Mouse (Mus musculus): ENCODE data around the gene Bag2. TPM values are rescaled to one million over a fixed set of nuclear protein-coding genes. Genes with fewer than 3 reads are reported as not detected.

The Bag2 gene
- polyA plus RNA-seq (2016; fragmentation: Nextera tagmentation; extraction: Ambion mirVana) = 19.7 and 24.9 TPM in 2 replicates

DNA sequence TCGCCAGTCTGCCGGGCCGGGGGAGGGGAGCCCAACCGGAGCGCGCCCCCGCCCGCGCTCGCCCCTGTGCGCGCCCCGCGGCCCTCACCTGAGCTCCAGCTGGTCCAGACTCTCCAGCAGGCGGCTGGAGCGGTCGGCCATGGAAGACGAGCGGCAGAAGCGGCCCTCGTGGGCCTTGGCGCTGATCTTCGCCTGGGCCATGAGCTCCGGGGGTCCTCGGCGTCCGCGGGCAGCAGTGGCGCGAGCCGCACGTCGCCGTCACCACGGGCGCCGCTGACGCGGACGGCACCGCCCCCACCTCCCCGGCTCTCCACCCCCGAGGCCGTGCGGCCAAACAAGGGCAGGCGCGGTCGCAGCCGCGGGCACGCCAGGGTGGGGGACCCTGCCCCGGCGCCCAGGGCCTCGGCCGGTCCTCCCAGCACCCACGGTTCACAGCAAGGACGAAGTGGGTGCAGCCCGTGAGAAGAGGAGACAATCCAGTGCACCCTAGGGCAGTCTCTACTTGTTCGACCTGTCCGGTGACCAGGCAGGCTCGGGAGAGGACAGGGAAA is at the start of gene Bag2:
Gene Bag2, minus strand, starts transcription at position 305 of the 551 bp plus-strand sequence.
- ATAC-seq (ENCODE audit: low FRiP score) = peak; percentile 84
- Histone ChIP-seq H3K9me3 (replicated peaks) (no peaks in the 10 kb centered on the region), H3K27ac (peak within 1 kb of the TSS; percentile 66), H3K4me2 (replicated peaks) (peak within 1 kb of the TSS; percentile 98), H3K4me3 (peak within 1 kb of the TSS; percentile 71), H3K36me3 (peaks cover 9% of the 10 kb centered on the region), H3K4me1 (peaks cover 12% of the 10 kb centered on the region), H3K27me3 (no peaks in the 10 kb centered on the region), H3K9ac (peak within 1 kb of the TSS; percentile 84)
- WGBS = under 1% methylated on average over 61 of the region's 61 CpGs

DNA sequence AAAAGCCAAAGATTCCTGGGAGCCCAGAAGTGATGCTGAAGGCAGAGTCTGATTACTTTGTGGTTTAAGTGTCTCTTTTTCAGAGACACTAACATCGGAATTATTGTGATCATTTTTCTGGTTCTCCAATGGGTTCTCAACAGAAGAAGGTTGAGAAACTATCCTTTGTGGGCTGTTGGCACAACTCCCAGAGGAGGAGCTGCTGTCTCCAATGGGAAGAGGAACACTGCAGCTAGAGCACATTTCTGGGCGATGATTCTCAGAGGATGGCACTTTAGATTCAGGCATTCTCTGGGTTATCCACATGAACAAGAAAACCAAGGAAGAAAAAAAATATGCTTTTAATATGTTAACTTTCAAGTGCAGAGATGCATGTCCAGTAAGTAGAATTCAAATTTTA is 45.7 kb upstream of the Bag2 start:
- H3K9ac ChIP-seq = no peak overlapping the region
- H3K4me2 ChIP-seq (replicated peaks) = no peak overlapping the region
- 97% methylated on average over 2 of the region's 2 CpGs for WGBS
- no peaks in the 10 kb centered on the region for H3K4me1 ChIP-seq
- peaks cover 53% of the 10 kb centered on the region for H3K36me3 ChIP-seq
- H3K27me3 ChIP-seq = no peaks in the 10 kb centered on the region
- no peak overlapping the region for H3K4me3 ChIP-seq
- no peaks in the 10 kb centered on the region for H3K9me3 ChIP-seq (replicated peaks)
- H3K27ac ChIP-seq = no peak overlapping the region
- no peak for ATAC-seq (ENCODE audit: low FRiP score)

DNA sequence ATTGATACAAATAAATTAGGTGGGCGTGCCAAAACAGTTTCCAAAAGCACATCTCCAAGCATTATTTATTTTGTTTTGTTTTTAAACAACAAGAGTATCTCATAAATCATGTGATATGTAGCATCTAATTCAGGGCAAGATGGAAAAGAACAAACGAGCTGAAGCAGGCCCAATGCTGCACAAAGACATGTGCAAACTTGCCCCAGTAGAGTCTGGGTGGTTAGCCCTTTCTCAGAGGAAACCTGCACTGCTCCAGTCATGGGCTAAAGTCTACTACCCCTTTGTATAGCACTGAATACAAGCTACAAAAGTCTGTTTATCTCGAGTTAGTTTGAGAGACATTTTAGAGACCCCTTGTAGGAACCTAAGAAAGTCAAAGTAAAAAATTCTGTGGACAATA is 42.0 kb upstream of the Bag2 start:
- no peak overlapping the region for H3K27ac ChIP-seq
- WGBS = 89% methylated on average over 3 of the region's 3 CpGs
- no peak overlapping the region for H3K4me3 ChIP-seq
- H3K9me3 ChIP-seq (replicated peaks) = no peaks in the 10 kb centered on the region
- no peak overlapping the region for H3K4me2 ChIP-seq (replicated peaks)
- no peaks in the 10 kb centered on the region for H3K27me3 ChIP-seq
- H3K9ac ChIP-seq = no peak overlapping the region
- ATAC-seq (ENCODE audit: low FRiP score) = no peak
- no peaks in the 10 kb centered on the region for H3K4me1 ChIP-seq
- H3K36me3 ChIP-seq = peaks cover 54% of the 10 kb centered on the region

DNA sequence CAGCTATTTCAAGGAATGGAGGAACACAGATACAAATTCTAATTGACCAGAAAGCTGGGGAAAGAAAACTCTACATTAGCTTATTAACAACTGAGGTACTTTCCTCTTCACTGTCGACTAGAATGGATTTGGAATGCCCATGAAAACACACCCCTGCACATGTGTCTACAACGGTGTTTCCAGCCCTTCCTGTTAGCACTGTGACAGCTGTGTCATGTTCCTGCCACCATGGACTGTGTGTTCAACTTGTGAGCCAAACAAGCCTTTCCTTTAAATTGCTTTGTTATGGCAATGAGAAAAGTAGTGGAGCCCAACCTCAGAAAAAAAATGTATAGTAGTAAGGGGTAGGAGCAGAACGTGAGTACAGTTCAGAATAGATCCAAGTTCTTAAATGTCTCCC is 30.9 kb upstream of the Bag2 start:
- no peaks in the 10 kb centered on the region for H3K27me3 ChIP-seq
- no peak overlapping the region for H3K4me2 ChIP-seq (replicated peaks)
- no peak for ATAC-seq (ENCODE audit: low FRiP score)
- H3K4me3 ChIP-seq = no peak overlapping the region
- H3K27ac ChIP-seq = no peak overlapping the region
- H3K4me1 ChIP-seq = no peaks in the 10 kb centered on the region
- no peaks in the 10 kb centered on the region for H3K9me3 ChIP-seq (replicated peaks)
- 78% methylated on average over 3 of the region's 3 CpGs for WGBS
- H3K9ac ChIP-seq = no peak overlapping the region
- peaks cover 5% of the 10 kb centered on the region for H3K36me3 ChIP-seq

DNA sequence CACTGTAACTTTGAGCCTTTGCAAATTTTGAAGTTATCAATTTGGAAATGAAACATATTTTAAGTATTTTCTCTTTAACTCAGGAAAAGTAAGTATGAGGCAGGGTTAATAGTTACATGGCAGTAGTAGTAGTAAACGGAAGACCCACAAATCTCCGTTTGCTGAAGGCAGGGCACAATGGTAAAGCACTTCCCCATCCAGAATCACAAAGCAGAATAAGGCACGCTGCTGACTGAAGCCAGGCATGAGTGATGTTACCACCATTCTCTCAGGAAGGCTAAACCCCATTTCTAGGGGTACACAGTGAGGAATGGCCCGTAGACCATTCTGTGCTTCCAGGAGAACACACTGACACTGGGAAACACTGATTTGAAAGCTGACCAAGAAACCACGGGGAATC is 30.5 kb upstream of the Bag2 start:
- Histone ChIP-seq H3K27me3 (no peaks in the 10 kb centered on the region), H3K4me3 (no peak overlapping the region), H3K9me3 (replicated peaks) (no peaks in the 10 kb centered on the region), H3K4me2 (replicated peaks) (no peak overlapping the region), H3K36me3 (peaks cover 6% of the 10 kb centered on the region), H3K9ac (no peak overlapping the region), H3K27ac (no peak overlapping the region), H3K4me1 (no peaks in the 10 kb centered on the region)
- ATAC-seq (ENCODE audit: low FRiP score) = no peak
- 82% methylated on average over 5 of the region's 5 CpGs for WGBS

DNA sequence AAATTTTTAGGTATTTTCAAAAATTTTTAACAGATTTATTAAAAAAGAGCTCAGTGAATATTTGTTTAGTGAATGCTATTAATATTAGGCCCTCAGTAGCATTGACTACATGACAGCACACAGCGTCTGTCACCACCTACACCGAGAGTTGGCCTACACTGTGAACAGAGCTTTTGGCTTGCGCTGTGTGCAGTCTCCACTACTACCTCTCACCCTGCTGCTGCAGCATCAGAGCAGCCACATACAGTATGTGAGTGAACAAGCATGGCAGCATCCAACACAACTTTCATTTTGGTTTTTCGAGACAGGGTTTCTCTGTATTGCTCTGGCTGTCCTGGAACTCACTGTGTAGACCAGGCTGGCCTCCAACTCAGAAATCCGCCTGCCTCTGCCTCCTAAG is 27.0 kb upstream of the Bag2 start:
- ATAC-seq (ENCODE audit: low FRiP score) = no peak
- WGBS = 96% methylated on average over 5 of the region's 5 CpGs
- Histone ChIP-seq H3K4me1 (no peaks in the 10 kb centered on the region), H3K9ac (no peak overlapping the region), H3K27me3 (no peaks in the 10 kb centered on the region), H3K4me2 (replicated peaks) (no peak overlapping the region), H3K27ac (no peak overlapping the region), H3K9me3 (replicated peaks) (no peaks in the 10 kb centered on the region), H3K4me3 (no peak overlapping the region), H3K36me3 (peaks cover 12% of the 10 kb centered on the region)

DNA sequence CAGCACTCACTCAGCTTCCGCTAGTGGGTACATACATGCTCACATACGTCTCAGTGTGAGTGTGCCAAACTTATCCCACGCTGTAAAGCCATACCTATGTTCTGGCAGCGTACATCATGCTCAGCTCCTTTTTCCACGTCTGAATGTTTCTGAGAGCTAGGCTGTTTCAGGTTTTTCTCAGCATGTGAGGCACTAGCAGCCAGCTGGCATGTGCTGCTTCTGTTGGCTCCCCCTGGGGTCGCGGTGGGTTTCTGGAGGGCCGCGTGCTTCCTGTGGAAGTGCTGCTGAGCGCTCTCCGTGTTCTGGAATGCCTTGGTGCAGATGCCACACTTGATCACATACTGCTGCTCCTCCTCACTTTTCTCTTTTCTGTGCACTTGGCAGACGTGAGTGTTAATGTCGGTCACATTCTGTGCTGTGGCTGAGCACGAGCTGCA is 18.6 kb upstream of the Bag2 start:
- Histone ChIP-seq H3K9me3 (replicated peaks) (no peaks in the 10 kb centered on the region), H3K27me3 (no peaks in the 10 kb centered on the region), H3K36me3 (peaks cover 40% of the 10 kb centered on the region), H3K27ac (no peak overlapping the region), H3K4me2 (replicated peaks) (no peak overlapping the region), H3K4me1 (no peaks in the 10 kb centered on the region), H3K4me3 (no peak overlapping the region), H3K9ac (no peak overlapping the region)
- 85% methylated on average over 14 of the region's 14 CpGs for WGBS
- ATAC-seq (ENCODE audit: low FRiP score) = no peak

DNA sequence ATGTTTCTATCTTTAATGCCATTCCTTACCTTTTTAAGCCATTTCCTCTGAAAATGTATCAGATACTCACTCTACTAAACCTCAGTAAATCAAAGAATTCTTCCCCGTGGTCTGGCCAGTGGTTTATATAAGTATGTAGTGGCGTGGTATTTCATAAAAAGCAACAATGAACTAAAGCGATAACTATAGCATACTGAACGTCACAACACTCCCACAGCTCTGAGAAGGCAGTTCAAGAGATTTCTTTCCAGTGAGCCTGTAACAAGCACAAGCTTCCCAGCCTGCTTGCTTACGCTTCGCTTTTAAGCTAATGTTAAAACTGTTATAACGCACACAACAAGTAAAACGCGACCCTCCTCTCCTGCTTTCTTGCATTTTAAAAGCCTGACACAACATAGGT is 14.5 kb upstream of the Bag2 start:
- Histone ChIP-seq H3K9ac (no peak overlapping the region), H3K4me3 (no peak overlapping the region), H3K27ac (no peak overlapping the region), H3K27me3 (no peaks in the 10 kb centered on the region), H3K4me2 (replicated peaks) (no peak overlapping the region), H3K4me1 (no peaks in the 10 kb centered on the region), H3K9me3 (replicated peaks) (no peaks in the 10 kb centered on the region), H3K36me3 (peaks cover 49% of the 10 kb centered on the region)
- ATAC-seq (ENCODE audit: low FRiP score) = no peak
- 95% methylated on average over 9 of the region's 9 CpGs for WGBS

DNA sequence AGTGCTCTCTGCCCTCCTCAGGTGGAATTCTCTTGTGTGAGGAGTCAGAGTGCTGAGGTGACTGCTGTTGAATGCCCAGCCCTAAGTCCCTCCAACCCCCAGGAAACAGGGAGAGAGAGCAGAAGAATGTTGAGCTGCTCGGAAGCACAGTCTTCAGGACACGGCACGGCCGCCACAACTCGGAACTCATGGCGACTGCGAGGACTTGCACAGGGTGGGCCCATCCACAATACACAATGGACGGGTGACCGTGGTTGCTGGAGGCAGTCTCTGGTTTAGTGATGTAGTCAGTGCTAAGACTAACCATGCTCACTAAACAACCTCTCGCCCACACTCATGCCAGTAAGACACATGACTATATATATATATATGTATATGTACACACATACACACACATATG is 14.0 kb upstream of the Bag2 start:
- Histone ChIP-seq H3K9ac (no peak overlapping the region), H3K27me3 (no peaks in the 10 kb centered on the region), H3K4me3 (no peak overlapping the region), H3K9me3 (replicated peaks) (no peaks in the 10 kb centered on the region), H3K4me2 (replicated peaks) (no peak overlapping the region), H3K4me1 (no peaks in the 10 kb centered on the region), H3K36me3 (peaks cover 44% of the 10 kb centered on the region), H3K27ac (no peak overlapping the region)
- 89% methylated on average over 10 of the region's 10 CpGs for WGBS
- ATAC-seq (ENCODE audit: low FRiP score) = no peak

DNA sequence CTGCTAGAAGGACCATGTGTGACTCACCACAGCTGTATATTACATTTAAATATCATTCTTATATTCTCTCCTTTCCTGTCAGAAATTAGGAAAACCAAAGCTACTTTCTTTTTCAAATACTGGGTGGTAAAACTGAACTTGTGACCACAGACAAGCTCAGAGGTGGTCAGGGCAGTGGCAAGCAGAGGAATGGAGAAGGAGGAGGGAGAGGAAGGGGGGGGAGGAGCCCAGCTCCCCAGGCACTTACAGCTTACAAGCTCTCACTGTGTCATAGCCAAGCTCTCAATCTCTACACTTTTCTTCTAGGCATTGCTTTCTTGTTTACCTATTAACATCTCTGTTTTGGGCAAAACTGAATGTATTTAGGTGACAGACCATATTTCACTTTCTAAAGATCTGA is 11.2 kb upstream of the Bag2 start:
- no peaks in the 10 kb centered on the region for H3K4me1 ChIP-seq
- H3K27ac ChIP-seq = no peak overlapping the region
- no peaks in the 10 kb centered on the region for H3K27me3 ChIP-seq
- H3K9me3 ChIP-seq (replicated peaks) = no peaks in the 10 kb centered on the region
- no peak overlapping the region for H3K4me2 ChIP-seq (replicated peaks)
- ATAC-seq (ENCODE audit: low FRiP score) = no peak
- no peak overlapping the region for H3K4me3 ChIP-seq
- H3K9ac ChIP-seq = no peak overlapping the region
- H3K36me3 ChIP-seq = peaks cover 37% of the 10 kb centered on the region

DNA sequence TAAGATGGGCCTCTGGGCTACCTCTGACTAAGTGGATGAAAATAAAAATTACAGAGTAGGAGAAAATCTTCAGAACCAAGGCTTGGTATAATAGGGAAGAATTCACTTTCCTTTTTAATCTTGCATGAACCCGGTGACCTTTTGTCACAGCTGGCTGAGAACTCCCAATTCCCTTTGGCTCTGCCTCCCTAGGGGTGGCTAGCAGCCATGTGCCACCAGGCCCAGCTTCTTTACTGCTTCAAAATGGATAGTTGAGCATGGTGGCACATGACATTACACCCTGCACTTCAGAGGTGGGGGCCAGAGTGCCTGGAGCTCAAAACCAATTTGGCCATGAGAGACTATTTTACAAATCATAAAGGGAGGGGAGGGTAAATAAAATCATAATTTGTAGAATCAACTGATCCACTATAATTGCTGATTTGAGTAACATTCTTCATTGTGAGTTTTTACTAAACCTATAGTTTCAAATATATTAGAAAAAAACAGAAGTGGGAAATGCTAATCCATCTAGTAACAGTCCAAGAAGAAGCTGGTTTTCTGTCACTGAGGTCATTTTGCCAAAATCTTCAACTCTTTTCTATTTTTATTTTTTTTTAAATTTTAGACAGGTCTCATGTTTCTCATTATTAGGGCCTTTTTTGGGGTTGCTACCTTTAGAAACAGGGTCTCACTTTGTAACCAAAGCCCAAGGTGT is 10.6 kb upstream of the Bag2 start:
- H3K4me3 ChIP-seq = no peak overlapping the region
- no peaks in the 10 kb centered on the region for H3K27me3 ChIP-seq
- no peak overlapping the region for H3K4me2 ChIP-seq (replicated peaks)
- ATAC-seq (ENCODE audit: low FRiP score) = no peak
- H3K9ac ChIP-seq = no peak overlapping the region
- no peaks in the 10 kb centered on the region for H3K4me1 ChIP-seq
- no peaks in the 10 kb centered on the region for H3K9me3 ChIP-seq (replicated peaks)
- 75% methylated on average over 1 of the region's 1 CpGs for WGBS
- peaks cover 37% of the 10 kb centered on the region for H3K36me3 ChIP-seq
- no peak overlapping the region for H3K27ac ChIP-seq

DNA sequence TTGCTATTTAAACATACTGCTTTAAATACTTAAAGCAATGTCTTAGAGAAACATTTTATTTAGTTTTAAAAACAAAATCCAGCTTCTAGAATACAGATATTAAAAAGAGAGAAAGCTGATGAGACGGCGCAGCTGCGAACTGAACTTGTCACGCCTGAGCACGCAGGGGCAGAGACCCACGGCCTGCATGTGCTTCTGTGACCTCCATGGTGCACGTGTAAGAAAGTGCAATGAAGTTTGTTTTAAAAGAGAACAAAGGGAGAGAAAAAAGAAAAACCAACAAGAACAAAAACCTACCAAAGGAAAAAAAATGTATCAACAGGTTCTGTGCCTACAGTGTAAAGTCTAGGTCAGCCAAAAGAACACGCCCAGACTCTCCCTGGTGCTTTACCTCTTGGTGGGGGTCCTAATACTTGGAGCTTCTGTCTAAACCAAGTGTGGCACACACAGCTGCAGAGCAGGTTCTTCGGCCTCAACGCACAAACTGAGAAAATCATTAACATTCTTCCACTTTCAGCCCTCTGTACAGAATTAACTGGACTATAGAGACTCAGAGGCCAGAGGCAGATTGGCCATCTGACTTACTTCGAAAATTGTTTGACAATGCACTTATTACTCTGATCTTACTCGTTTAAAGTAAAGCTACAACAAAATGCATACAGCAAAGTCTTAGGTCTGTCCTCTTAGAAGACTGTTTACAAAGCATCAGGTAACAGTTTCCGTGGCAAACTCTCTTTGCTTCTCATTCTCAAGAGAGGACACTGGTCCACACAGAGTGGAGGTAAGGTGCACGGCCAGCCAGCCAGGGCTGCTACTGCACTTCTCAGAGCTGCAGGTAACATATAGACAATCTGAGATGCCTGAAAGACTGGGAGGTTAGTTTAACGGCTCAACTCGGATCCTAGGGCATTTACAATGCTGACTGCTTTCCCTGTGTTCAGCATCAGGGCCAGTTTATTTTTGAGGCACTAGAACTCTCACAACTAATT is 9.2 kb upstream of the Bag2 start:
- peaks cover 32% of the 10 kb centered on the region for H3K36me3 ChIP-seq

More for the DNA sequence above, 9.2 kb upstream of the Bag2 start:
- no peak overlapping the region for H3K9ac ChIP-seq
- no peak overlapping the region for H3K4me3 ChIP-seq
- 72% methylated on average over 16 of the region's 16 CpGs for WGBS
- H3K4me2 ChIP-seq (replicated peaks) = no peak overlapping the region
- no peak overlapping the region for H3K27ac ChIP-seq
- no peaks in the 10 kb centered on the region for H3K27me3 ChIP-seq
- H3K4me1 ChIP-seq = no peaks in the 10 kb centered on the region
- ATAC-seq (ENCODE audit: low FRiP score) = no peak
- no peaks in the 10 kb centered on the region for H3K9me3 ChIP-seq (replicated peaks)
